Mouse (Mus musculus): ENCODE measurements around the gene Ptpn21. TPM values are rescaled to one million over a fixed set of nuclear protein-coding genes. Genes with fewer than 3 reads are reported as not detected.

Ptpn21 gene
- polyA plus RNA-seq, 1 experiment from 2014 or later: 28.2 TPM

- ATAC-seq (peak; percentile 35), DNase-seq (ENCODE audit: low read depth, low spot score) (no peak)
- in situ Hi-C loops (cut with MboI; ENCODE audit: low pct_unique_long_range_greater_than_20kb): no loop called here
- POLR2A ChIA-PET: no interaction called here
- CTCF ChIA-PET: no interaction called here
- TF ChIP-seq CTCF (IDR thresholded peaks at IDR 0.05): no peak
- no peaks in the 10 kb centered on the region for H3K27me3 ChIP-seq
Observed at GRCm38 (mm10) chr12:98724976-98725375, 12.2 kb downstream of the Ptpn21 start.

GRCm38 (mm10) chr12:98724224-98724623 is 13.0 kb downstream of the Ptpn21 start:
- ChIA-PET POLR2A (no interaction called here), CTCF (no interaction called here)
- in situ Hi-C loops (cut with MboI; ENCODE audit: low pct_unique_long_range_greater_than_20kb): no loop called here
- no peak for DNase-seq (ENCODE audit: low read depth, low spot score)
- no peak for ATAC-seq
- no peak for TF ChIP-seq CTCF (IDR thresholded peaks at IDR 0.05)
- no peaks in the 10 kb centered on the region for H3K27me3 ChIP-seq

GRCm38 (mm10) chr12:98721030-98721429 is 16.2 kb downstream of the Ptpn21 start:
- no peaks in the 10 kb centered on the region for H3K27me3 ChIP-seq
- POLR2A ChIA-PET: interaction anchor here (1.0 kb wide), 1 partner anchor 14 kb away, joined by 3 read pairs; no protein-coding TSS in a partner anchor
- CTCF ChIA-PET: interaction anchor here (1.7 to 2.2 kb wide), 3 partner anchors 14 to 25 kb away, joined by 4 to 5 read pairs (median 5); no protein-coding TSS in a partner anchor
- DNase-seq (ENCODE audit: low read depth, low spot score): no peak
- ATAC-seq: no peak
- in situ Hi-C loops (cut with MboI; ENCODE audit: low pct_unique_long_range_greater_than_20kb): no loop called here
- no peak for TF ChIP-seq CTCF (IDR thresholded peaks at IDR 0.05)

GRCm38 (mm10) chr12:98720628-98721027 is 16.6 kb downstream of the Ptpn21 start:
- no peak for TF ChIP-seq CTCF (IDR thresholded peaks at IDR 0.05)
- DNase-seq (ENCODE audit: low read depth, low spot score) (no peak), ATAC-seq (no peak)
- no peaks in the 10 kb centered on the region for H3K27me3 ChIP-seq
- CTCF ChIA-PET: interaction anchor here (1.1 to 2.2 kb wide), 4 partner anchors 14 to 25 kb away, joined by 4 to 5 read pairs (median 5); no protein-coding TSS in a partner anchor
- in situ Hi-C loops (cut with MboI; ENCODE audit: low pct_unique_long_range_greater_than_20kb): no loop called here
- POLR2A ChIA-PET: interaction anchor here (1.0 kb wide), 1 partner anchor 14 kb away, joined by 3 read pairs; no protein-coding TSS in a partner anchor

- ChIA-PET POLR2A (no interaction called here), CTCF (no interaction called here)
- H3K27me3 ChIP-seq: no peaks in the 10 kb centered on the region
- DNase-seq (ENCODE audit: low read depth, low spot score) (no peak), ATAC-seq (no peak)
- in situ Hi-C loops (cut with MboI; ENCODE audit: low pct_unique_long_range_greater_than_20kb): no loop called here
- TF ChIP-seq CTCF (IDR thresholded peaks at IDR 0.05): no peak
Observed at GRCm38 (mm10) chr12:98716142-98716541, 21.1 kb downstream of the Ptpn21 start.

- in situ Hi-C loops (cut with MboI; ENCODE audit: low pct_unique_long_range_greater_than_20kb): no loop called here
- ATAC-seq (peak; percentile 47), DNase-seq (ENCODE audit: low read depth, low spot score) (no peak)
- TF ChIP-seq CTCF (IDR thresholded peaks at IDR 0.05): no peak
- ChIA-PET POLR2A (interaction anchor here (0.6 to 1.6 kb wide), 3 partner anchors 17 to 33 kb away, joined by 3 to 6 read pairs (median 4); no protein-coding TSS in a partner anchor), CTCF (no interaction called here)
- H3K27me3 ChIP-seq: no peaks in the 10 kb centered on the region
Observed at GRCm38 (mm10) chr12:98714757-98715156, 22.4 kb downstream of the Ptpn21 start.

- in situ Hi-C loops (cut with MboI; ENCODE audit: low pct_unique_long_range_greater_than_20kb): no loop called here
- peak; percentile 62 for ATAC-seq
- no peak for DNase-seq (ENCODE audit: low read depth, low spot score)
- ChIA-PET CTCF (interaction anchor here (0.6 to 1.2 kb wide), 4 partner anchors 9 to 39 kb away, joined by 3 to 4 read pairs (median 3); no protein-coding TSS in a partner anchor), POLR2A (interaction anchor here (1.6 kb wide), 1 partner anchor 18 kb away, joined by 4 read pairs; no protein-coding TSS in a partner anchor)
- TF ChIP-seq CTCF (IDR thresholded peaks at IDR 0.05): no peak
- H3K27me3 ChIP-seq: no peaks in the 10 kb centered on the region
Observed at GRCm38 (mm10) chr12:98713621-98714103, 23.5 kb downstream of the Ptpn21 start.

- H3K27me3 ChIP-seq: no peaks in the 10 kb centered on the region
- ATAC-seq: no peak
- no peak for TF ChIP-seq CTCF (IDR thresholded peaks at IDR 0.05)
- ChIA-PET CTCF (interaction anchor here (1.1 to 1.2 kb wide), 2 partner anchors 8 to 16 kb away, joined by 3 to 4 read pairs; no protein-coding TSS in a partner anchor), POLR2A (no interaction called here)
- DNase-seq (ENCODE audit: low read depth, low spot score): no peak
- in situ Hi-C loops (cut with MboI; ENCODE audit: low pct_unique_long_range_greater_than_20kb): no loop called here
Observed at GRCm38 (mm10) chr12:98712819-98713218, 24.4 kb downstream of the Ptpn21 start.

GRCm38 (mm10) chr12:98703961-98704360 is 33.2 kb downstream of the Ptpn21 start:
- H3K27me3 ChIP-seq: no peaks in the 10 kb centered on the region
- DNase-seq (ENCODE audit: low read depth, low spot score) (no peak), ATAC-seq (no peak)
- CTCF ChIA-PET: interaction anchor here (1.3 kb wide), 1 partner anchor 30 kb away, joined by 4 read pairs; no protein-coding TSS in a partner anchor
- TF ChIP-seq CTCF (IDR thresholded peaks at IDR 0.05): no peak
- in situ Hi-C loops (cut with MboI; ENCODE audit: low pct_unique_long_range_greater_than_20kb): no loop called here
- POLR2A ChIA-PET: interaction anchor here (0.7 kb wide), 1 partner anchor 27 kb away, joined by 4 read pairs; no protein-coding TSS in a partner anchor

- in situ Hi-C loops (cut with MboI; ENCODE audit: low pct_unique_long_range_greater_than_20kb): no loop called here
- H3K27me3 ChIP-seq: no peaks in the 10 kb centered on the region
- ATAC-seq: no peak
- POLR2A ChIA-PET: interaction anchor here (0.7 kb wide), 1 partner anchor 27 kb away, joined by 4 read pairs; no protein-coding TSS in a partner anchor
- no peak for DNase-seq (ENCODE audit: low read depth, low spot score)
- TF ChIP-seq CTCF (IDR thresholded peaks at IDR 0.05): no peak
- CTCF ChIA-PET: interaction anchor here (1.3 kb wide), 1 partner anchor 29 kb away, joined by 4 read pairs; no protein-coding TSS in a partner anchor
Observed at GRCm38 (mm10) chr12:98703554-98703953, 33.7 kb downstream of the Ptpn21 start.

GRCm38 (mm10) chr12:98701564-98701963 is 35.6 kb downstream of the Ptpn21 start:
- no peaks in the 10 kb centered on the region for H3K27me3 ChIP-seq
- ATAC-seq: no peak
- ChIA-PET POLR2A (no interaction called here), CTCF (interaction anchor here (1.0 to 1.3 kb wide), 2 partner anchors 27 to 30 kb away, joined by 3 to 4 read pairs; no protein-coding TSS in a partner anchor)
- no peak for DNase-seq (ENCODE audit: low read depth, low spot score)
- in situ Hi-C loops (cut with MboI; ENCODE audit: low pct_unique_long_range_greater_than_20kb): no loop called here
- no peak for TF ChIP-seq CTCF (IDR thresholded peaks at IDR 0.05)

Measured in Patski (cell line).